Mouse (Mus musculus): ENCODE data around the gene Slc10a6. TPM values are rescaled to one million over a fixed set of nuclear protein-coding genes. Genes with fewer than 3 reads are reported as not detected.

Gene Slc10a6
- polyA plus RNA-seq, 1 experiment, result 0.90 TPM

- no peak overlapping the region for H3K4me3 ChIP-seq (ENCODE audit: extremely low read depth, insufficient read depth, insufficient read length)
- WGBS, result 91% methylated on average over 9 of the region's 9 CpGs
- no peak overlapping the region for H3K27ac ChIP-seq (ENCODE audit: insufficient read depth, low read length)
- TF ChIP-seq POLR2A (IDR thresholded peaks at IDR 0.05; ENCODE audit: low read depth, low read length) (no peak), CTCF (IDR thresholded peaks at IDR 0.05; ENCODE audit: extremely low read depth, insufficient read depth, insufficient read length, insufficient replicate concordance) (no peak)
- DNase-seq (ENCODE audit: low read depth in 1 of 2, low spot score in 2 of 2), result no peak
- H3K36me3 ChIP-seq (ENCODE audit: control insufficient read depth, insufficient read depth, low read length), result no peaks in the 10 kb centered on the region
- H3K27me3 ChIP-seq (ENCODE audit: control insufficient read depth, insufficient read depth, low read length), result no peaks in the 10 kb centered on the region
- no peaks in the 10 kb centered on the region for H3K4me1 ChIP-seq (ENCODE audit: control insufficient read depth, insufficient read depth, insufficient read length)
These were observed 35.6 kb downstream of the Slc10a6 start for GRCm38 (mm10) chr5:103593575-103593974.

- no peaks in the 10 kb centered on the region for H3K36me3 ChIP-seq (ENCODE audit: control insufficient read depth, insufficient read depth, low read length)
- H3K27ac ChIP-seq (ENCODE audit: insufficient read depth, low read length), result no peak overlapping the region
- H3K27me3 ChIP-seq (ENCODE audit: control insufficient read depth, insufficient read depth, low read length), result no peaks in the 10 kb centered on the region
- H3K4me1 ChIP-seq (ENCODE audit: control insufficient read depth, insufficient read depth, insufficient read length), result no peaks in the 10 kb centered on the region
- DNase-seq (ENCODE audit: low read depth in 1 of 2, low spot score in 2 of 2), result no peak
- WGBS, result 51% methylated on average over 8 of the region's 8 CpGs
- TF ChIP-seq CTCF (IDR thresholded peaks at IDR 0.05; ENCODE audit: extremely low read depth, insufficient read depth, insufficient read length, insufficient replicate concordance) (no peak), POLR2A (IDR thresholded peaks at IDR 0.05; ENCODE audit: low read depth, low read length) (no peak)
- no peak overlapping the region for H3K4me3 ChIP-seq (ENCODE audit: extremely low read depth, insufficient read depth, insufficient read length)
These were observed 36.5 kb downstream of the Slc10a6 start for GRCm38 (mm10) chr5:103592706-103593105.

GRCm38 (mm10) chr5:103591846-103592245 lies 37.4 kb downstream of the Slc10a6 start:
- DNase-seq (ENCODE audit: low read depth in 1 of 2, low spot score in 2 of 2), result no peak
- Histone ChIP-seq H3K4me3 (ENCODE audit: extremely low read depth, insufficient read depth, insufficient read length) (no peak overlapping the region), H3K4me1 (ENCODE audit: control insufficient read depth, insufficient read depth, insufficient read length) (no peaks in the 10 kb centered on the region), H3K27ac (ENCODE audit: insufficient read depth, low read length) (no peak overlapping the region), H3K36me3 (ENCODE audit: control insufficient read depth, insufficient read depth, low read length) (no peaks in the 10 kb centered on the region), H3K27me3 (ENCODE audit: control insufficient read depth, insufficient read depth, low read length) (no peaks in the 10 kb centered on the region)
- no peak for TF ChIP-seq CTCF (IDR thresholded peaks at IDR 0.05; ENCODE audit: extremely low read depth, insufficient read depth, insufficient read length, insufficient replicate concordance)
- 87% methylated on average over 7 of the region's 7 CpGs for WGBS

- Histone ChIP-seq H3K27ac (ENCODE audit: insufficient read depth, low read length) (no peak overlapping the region), H3K4me3 (ENCODE audit: extremely low read depth, insufficient read depth, insufficient read length) (no peak overlapping the region), H3K27me3 (ENCODE audit: control insufficient read depth, insufficient read depth, low read length) (no peaks in the 10 kb centered on the region), H3K36me3 (ENCODE audit: control insufficient read depth, insufficient read depth, low read length) (no peaks in the 10 kb centered on the region), H3K4me1 (ENCODE audit: control insufficient read depth, insufficient read depth, insufficient read length) (no peaks in the 10 kb centered on the region)
- no peak for DNase-seq (ENCODE audit: low read depth in 1 of 2, low spot score in 2 of 2)
- TF ChIP-seq CTCF (IDR thresholded peaks at IDR 0.05; ENCODE audit: extremely low read depth, insufficient read depth, insufficient read length, insufficient replicate concordance), result no peak
- no peak for TF ChIP-seq POLR2A (IDR thresholded peaks at IDR 0.05; ENCODE audit: low read depth, low read length)
- 81% methylated on average over 7 of the region's 7 CpGs for WGBS
These were observed 42.0 kb downstream of the Slc10a6 start for GRCm38 (mm10) chr5:103587219-103587618.

GRCm38 (mm10) chr5:103579680-103580420 lies 49.4 kb downstream of the Slc10a6 start:
- DNase-seq (ENCODE audit: low read depth in 1 of 2, low spot score in 2 of 2), result no peak
- 67% methylated on average over 11 of the region's 11 CpGs for WGBS
- TF ChIP-seq CTCF (IDR thresholded peaks at IDR 0.05; ENCODE audit: extremely low read depth, insufficient read depth, insufficient read length, insufficient replicate concordance), result no peak
- no peak for TF ChIP-seq POLR2A (IDR thresholded peaks at IDR 0.05; ENCODE audit: low read depth, low read length)
- Histone ChIP-seq H3K27me3 (ENCODE audit: control insufficient read depth, insufficient read depth, low read length) (no peaks in the 10 kb centered on the region), H3K4me3 (ENCODE audit: extremely low read depth, insufficient read depth, insufficient read length) (no peak overlapping the region), H3K27ac (ENCODE audit: insufficient read depth, low read length) (no peak overlapping the region), H3K36me3 (ENCODE audit: control insufficient read depth, insufficient read depth, low read length) (no peaks in the 10 kb centered on the region), H3K4me1 (ENCODE audit: control insufficient read depth, insufficient read depth, insufficient read length) (no peaks in the 10 kb centered on the region)

GRCm38 (mm10) chr5:103569446-103569845 lies 59.8 kb downstream of the Slc10a6 start:
- Histone ChIP-seq H3K27me3 (ENCODE audit: control insufficient read depth, insufficient read depth, low read length) (no peaks in the 10 kb centered on the region), H3K4me1 (ENCODE audit: control insufficient read depth, insufficient read depth, insufficient read length) (no peaks in the 10 kb centered on the region), H3K4me3 (ENCODE audit: extremely low read depth, insufficient read depth, insufficient read length) (no peak overlapping the region), H3K36me3 (ENCODE audit: control insufficient read depth, insufficient read depth, low read length) (no peaks in the 10 kb centered on the region), H3K27ac (ENCODE audit: insufficient read depth, low read length) (no peak overlapping the region)
- WGBS, result 87% methylated on average over 9 of the region's 9 CpGs
- no peak for DNase-seq (ENCODE audit: low read depth in 1 of 2, low spot score in 2 of 2)
- TF ChIP-seq POLR2A (IDR thresholded peaks at IDR 0.05; ENCODE audit: low read depth, low read length), result no peak
- TF ChIP-seq CTCF (IDR thresholded peaks at IDR 0.05; ENCODE audit: extremely low read depth, insufficient read depth, insufficient read length, insufficient replicate concordance), result no peak

- no peaks in the 10 kb centered on the region for H3K27me3 ChIP-seq (ENCODE audit: control insufficient read depth, insufficient read depth, low read length)
- H3K27ac ChIP-seq (ENCODE audit: insufficient read depth, low read length), result no peak overlapping the region
- 85% methylated on average over 4 of the region's 4 CpGs for WGBS
- no peak overlapping the region for H3K4me3 ChIP-seq (ENCODE audit: extremely low read depth, insufficient read depth, insufficient read length)
- H3K36me3 ChIP-seq (ENCODE audit: control insufficient read depth, insufficient read depth, low read length), result no peaks in the 10 kb centered on the region
- no peak for TF ChIP-seq CTCF (IDR thresholded peaks at IDR 0.05; ENCODE audit: extremely low read depth, insufficient read depth, insufficient read length, insufficient replicate concordance)
- no peak for TF ChIP-seq POLR2A (IDR thresholded peaks at IDR 0.05; ENCODE audit: low read depth, low read length)
- no peak for DNase-seq (ENCODE audit: low read depth in 1 of 2, low spot score in 2 of 2)
- no peaks in the 10 kb centered on the region for H3K4me1 ChIP-seq (ENCODE audit: control insufficient read depth, insufficient read depth, insufficient read length)
These were observed 61.2 kb downstream of the Slc10a6 start for GRCm38 (mm10) chr5:103568034-103568433.

All from spleen, adult 2 months (tissue).